Mouse (Mus musculus) brain, embryonic 18.5 days (tissue): ENCODE data around the gene Vcan.
"Not testable (repeated sequence)": the region's sequence is repeated elsewhere in the genome, so short reads cannot be mapped to it uniquely, and the experiment has no call there.

Experiments
- DNase-seq: peaks from one replicate; pipeline ENCODE4 v3.0.0-alpha.2; 2012; ENCODE audit warnings: low read depth, low spot score

The Vcan gene

GRCm38 (mm10) chr13:89741766-89742685, at the start of gene Vcan:
Vcan (minus strand) TSS chr13:89742509.
- peak; percentile 34 for DNase-seq

GRCm38 (mm10) chr13:89791475-89791874, 49.2 kb upstream of the Vcan start:
- no peak for DNase-seq

GRCm38 (mm10) chr13:89782886-89783285, 40.6 kb upstream of the Vcan start:
- no peak for DNase-seq

GRCm38 (mm10) chr13:89780276-89780675, 38.0 kb upstream of the Vcan start:
- no peak for DNase-seq

GRCm38 (mm10) chr13:89779208-89779911, 37.1 kb upstream of the Vcan start:
- DNase-seq, result peak; percentile 14

GRCm38 (mm10) chr13:89777764-89778163, 35.5 kb upstream of the Vcan start:
- DNase-seq, result no peak

- no peak for DNase-seq
Measured at GRCm38 (mm10) chr13:89777146-89777545, 34.8 kb upstream of the Vcan start.

- DNase-seq, result no peak
Measured at GRCm38 (mm10) chr13:89766551-89766950, 24.2 kb upstream of the Vcan start.

GRCm38 (mm10) chr13:89765966-89766365, 23.7 kb upstream of the Vcan start:
- no peak for DNase-seq

GRCm38 (mm10) chr13:89762339-89762738, 20.0 kb upstream of the Vcan start:
- no peak for DNase-seq

- no peak for DNase-seq
Measured at GRCm38 (mm10) chr13:89756347-89756746, 14.0 kb upstream of the Vcan start.

GRCm38 (mm10) chr13:89750562-89750961, 8.3 kb upstream of the Vcan start:
- DNase-seq, result not testable (repeated sequence)

- no peak for DNase-seq
Measured at GRCm38 (mm10) chr13:89743201-89743600, 892 bp upstream of the Vcan start.

GRCm38 (mm10) chr13:89742686-89743200, 434 bp upstream of the Vcan start:
- no peak for DNase-seq

GRCm38 (mm10) chr13:89741116-89741551, 1.2 kb downstream of the Vcan start:
- peak; percentile 20 for DNase-seq

GRCm38 (mm10) chr13:89740243-89741115, 1.8 kb downstream of the Vcan start:
- DNase-seq, result peak; percentile 83

- DNase-seq, result peak; percentile 4
Measured at GRCm38 (mm10) chr13:89739696-89740242, 2.5 kb downstream of the Vcan start.

- peak; percentile 34 for DNase-seq
Measured at GRCm38 (mm10) chr13:89738776-89739695, 3.3 kb downstream of the Vcan start.

GRCm38 (mm10) chr13:89738275-89738674, 4.0 kb downstream of the Vcan start:
- DNase-seq, result no peak

- DNase-seq, result no peak
Measured at GRCm38 (mm10) chr13:89735111-89735510, 7.2 kb downstream of the Vcan start.
